Mouse (Mus musculus) cerebellum, adult 2 months (tissue): ENCODE data around the gene Pcsk2.

Experiments
- CTCF ChIP-seq: fragments of 200-500 bp; IDR thresholded peaks from 2 replicates; pipeline ENCODE4 v1.5.1; 2011; ENCODE audit warnings: low read depth, mild to moderate bottlenecking, control low read depth, low read length, moderate library complexity, borderline replicate concordance; ENCODE audit not compliant: insufficient read depth
- POLR2A ChIP-seq: fragments of 200-500 bp; IDR thresholded peaks from 2 replicates; pipeline ENCODE4 v1.6.1; 2011; ENCODE audit warnings: low read length, control low read depth, borderline replicate concordance; ENCODE audit not compliant: insufficient read depth

DNA sequence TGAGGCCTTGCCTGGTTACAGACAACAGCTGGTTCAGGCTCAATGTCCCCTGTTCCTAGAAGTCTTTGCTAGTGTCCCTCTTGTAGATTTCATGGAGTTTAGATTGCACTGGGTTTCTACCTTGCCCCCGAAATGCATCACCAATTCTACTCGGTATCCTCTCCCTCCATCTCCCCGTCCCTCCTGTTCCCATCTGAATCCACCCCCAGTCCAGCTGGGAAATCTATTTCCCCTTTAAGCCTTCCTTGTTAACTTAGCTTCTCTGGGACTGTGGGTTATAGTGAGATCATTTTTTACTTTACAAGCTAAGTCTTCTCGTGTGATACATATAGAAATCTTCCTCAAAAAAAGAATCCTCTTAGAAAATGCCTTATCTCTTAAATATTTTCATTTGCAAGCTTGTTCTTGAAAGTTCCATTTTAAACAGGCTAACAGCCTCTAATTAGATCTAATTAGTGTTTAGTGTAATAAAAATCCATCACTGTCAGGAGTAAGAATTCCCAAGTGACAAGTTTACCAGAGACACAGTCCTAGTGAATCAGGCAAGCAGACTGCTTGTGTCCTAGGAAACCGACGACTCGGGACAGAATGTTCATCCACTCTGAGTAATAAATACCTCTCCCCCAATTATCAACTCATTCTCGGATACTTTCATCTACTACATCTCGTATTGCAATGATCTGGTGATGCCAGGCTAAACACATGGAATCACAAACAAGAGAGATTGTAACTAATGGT lies 206.3 kb downstream of the Pcsk2 start:
- TF ChIP-seq POLR2A (no peak), CTCF (no peak)
